Comparison of ENCODE assay signal across 18 mouse cellular contexts in genomic region chr6:118825400-118825871, GRCm38 (mm10).
DNase-seq lines count a peak whose midpoint lies in the region; ATAC-seq and TF ChIP-seq lines count a peak whose summit lies in the region.
"Had no signal": no experiment of that assay in that cellular context is flagged by ENCODE, and none has a peak within 500 bp of the region (broad histone marks: within the 10 kb centered on the region; RNA-seq: fewer than 3 reads in every experiment).

No protein-coding gene starts in this region.

- H3K4me3 ChIP-seq in lung, embryonic 15.5 days, result no peak overlapping the region
- H3K4me3 ChIP-seq in lung, adult 2 months (replicated peaks; ENCODE audit: extremely low read depth, low read depth, low read length), result no peak overlapping the region
- no peak overlapping the region for H3K4me3 ChIP-seq in stomach, embryonic 16.5 days (replicated peaks; ENCODE audit: low read length)
- H3K4me3 ChIP-seq in forebrain, embryonic 16.5 days (replicated peaks; ENCODE audit: low read length), result no peak overlapping the region
- H3K4me3 ChIP-seq: embryonic facial prominence, embryonic 12.5 days; hindbrain, embryonic 15.5 days; liver, embryonic 12.5 days; midbrain, embryonic 13.5 days had no signal

- H3K4me1 ChIP-seq in lung, embryonic 15.5 days, result peaks cover 40% of the 10 kb centered on the region
- H3K4me1 ChIP-seq in lung, adult 2 months (ENCODE audit: control insufficient read depth, insufficient read depth, low read length), result 0 out of 2 replicates have a peak, but pooled peaks cover 2% of the 10 kb centered on the region
- H3K4me1 ChIP-seq in stomach, embryonic 16.5 days (ENCODE audit: control insufficient read depth, insufficient read depth, low read length), result peaks cover 10% of the 10 kb centered on the region; the same call in 1 of the 2 replicates
- peaks cover 17% of the 10 kb centered on the region for H3K4me1 ChIP-seq in forebrain, embryonic 16.5 days (replicated peaks; ENCODE audit: control insufficient read depth, insufficient read depth, low read length)

- DNase-seq in gastrocnemius, adult 18-20 months (ENCODE audit: low spot score), result peak; percentile 9
- DNase-seq in gastrocnemius, postnatal 36 days, result no peak
- no peak for DNase-seq in lung, adult 2 months
- peak; percentile 60 for DNase-seq in kidney, postnatal 10 days
- no peak for DNase-seq in MN1 (ENCODE audit: low spot score)
- DNase-seq: adrenal gland, postnatal 10 days; B cell, adult 2 months; cerebellum, adult 11 months; right cerebral cortex, postnatal 4 days; thymus, postnatal 14 days had no signal

- WGBS in lung, embryonic 15.5 days, result 29% methylated on average over 6 of the region's 6 CpGs
- WGBS in lung, adult 2 months, result 34% methylated on average over 6 of the region's 6 CpGs
- 46% methylated on average over 6 of the region's 6 CpGs for WGBS in stomach, embryonic 16.5 days
- WGBS in forebrain, embryonic 16.5 days, result 61% methylated on average over 6 of the region's 6 CpGs

- TF ChIP-seq POLR2A in lung, adult 2 months (IDR thresholded peaks at IDR 0.05; ENCODE audit: borderline replicate concordance, extremely low read depth, low read depth, low read length), result no peak

- H3K27ac ChIP-seq in lung, embryonic 15.5 days, result peak overlapping the region; percentile 69
- 0 out of 2 replicates have a peak overlapping the region, but pooled peaks have one; percentile 12 for H3K27ac ChIP-seq in stomach, embryonic 16.5 days (ENCODE audit: low read length)
- H3K27ac ChIP-seq in forebrain, embryonic 16.5 days (ENCODE audit: low read length), result no peak overlapping the region
- H3K27ac ChIP-seq: embryonic facial prominence, embryonic 12.5 days; hindbrain, embryonic 15.5 days; liver, embryonic 12.5 days; midbrain, embryonic 13.5 days had no signal

- no peaks in the 10 kb centered on the region for H3K9me3 ChIP-seq in lung, embryonic 15.5 days
- 0 out of 2 replicates have a peak, but pooled peaks cover 4% of the 10 kb centered on the region for H3K9me3 ChIP-seq in stomach, embryonic 16.5 days (replicated peaks; ENCODE audit: control insufficient read depth, low read length)
- H3K9me3 ChIP-seq in forebrain, embryonic 16.5 days (ENCODE audit: control insufficient read depth, low read length), result no peaks in the 10 kb centered on the region
- H3K9me3 ChIP-seq: hindbrain, embryonic 15.5 days; liver, embryonic 12.5 days; midbrain, embryonic 13.5 days had no signal

- H3K9ac ChIP-seq in lung, embryonic 15.5 days, result no peak overlapping the region
- H3K9ac ChIP-seq in stomach, embryonic 16.5 days (ENCODE audit: low read length), result no peak overlapping the region
- H3K9ac ChIP-seq in forebrain, embryonic 16.5 days (replicated peaks; ENCODE audit: low read depth, low read length), result no peak overlapping the region
- H3K9ac ChIP-seq: embryonic facial prominence, embryonic 12.5 days; hindbrain, embryonic 15.5 days; liver, embryonic 12.5 days; midbrain, embryonic 13.5 days had no signal

- no peaks in the 10 kb centered on the region for H3K36me3 ChIP-seq in lung, embryonic 15.5 days
- no peaks in the 10 kb centered on the region for H3K36me3 ChIP-seq in stomach, embryonic 16.5 days (ENCODE audit: control insufficient read depth, insufficient read depth, low read length)
- no peaks in the 10 kb centered on the region for H3K36me3 ChIP-seq in forebrain, embryonic 16.5 days (ENCODE audit: control insufficient read depth, insufficient read depth)
- H3K36me3 ChIP-seq: embryonic facial prominence, embryonic 12.5 days; hindbrain, embryonic 15.5 days; liver, embryonic 12.5 days; midbrain, embryonic 13.5 days had no signal

- no peak overlapping the region for H3K4me2 ChIP-seq in lung, embryonic 15.5 days
- H3K4me2 ChIP-seq in stomach, embryonic 16.5 days (ENCODE audit: low read depth, low read length), result no peak overlapping the region
- no peak overlapping the region for H3K4me2 ChIP-seq in forebrain, embryonic 16.5 days (ENCODE audit: low read length)
- H3K4me2 ChIP-seq: embryonic facial prominence, embryonic 12.5 days; hindbrain, embryonic 15.5 days; liver, embryonic 12.5 days; midbrain, embryonic 13.5 days had no signal

- no peak for TF ChIP-seq CTCF in lung, adult 2 months (IDR thresholded peaks at IDR 0.05; ENCODE audit: insufficient read depth, low read length)

- no peaks in the 10 kb centered on the region for H3K27me3 ChIP-seq in lung, embryonic 15.5 days
- no peaks in the 10 kb centered on the region for H3K27me3 ChIP-seq in stomach, embryonic 16.5 days (ENCODE audit: control insufficient read depth, insufficient read depth, low read length)
- no peaks in the 10 kb centered on the region for H3K27me3 ChIP-seq in forebrain, embryonic 16.5 days (replicated peaks; ENCODE audit: control insufficient read depth, insufficient read depth, low read length)
- H3K27me3 ChIP-seq: embryonic facial prominence, embryonic 12.5 days; hindbrain, embryonic 15.5 days; liver, embryonic 12.5 days; midbrain, embryonic 13.5 days; Patski had no signal

- ATAC-seq in lung, embryonic 15.5 days (ENCODE audit: borderline replicate concordance, extremely low read depth, low FRiP score, low TSS enrichment), result peak; percentile 89; the same call in 1 of the 2 replicates
- no peak for ATAC-seq in stomach, embryonic 16.5 days (ENCODE audit: insufficient read depth, low FRiP score)
- no peak for ATAC-seq in forebrain, embryonic 16.5 days
- ATAC-seq: liver, embryonic 12.5 days; midbrain, embryonic 13.5 days; Patski had no signal

- intact Hi-C loops in gastrocnemius, postnatal 36 days (cut with DNase I), result no loop called here

Comparison
In these comparisons a context has a peak if more than half of its experiments do, and no peak if none do; other contexts are left out.
1. DNase-seq: peak in gastrocnemius, adult 18-20 months (single experiment) and kidney, postnatal 10 days (single experiment); none in gastrocnemius, postnatal 36 days (0 of 2), lung, adult 2 months (single experiment) and MN1 (single experiment).